Mouse (Mus musculus): Measurements from ENCODE around the gene Gm10309. TPM values are rescaled to one million over a fixed set of nuclear protein-coding genes. Genes with fewer than 3 reads are reported as not detected.
"Not testable (repeated sequence)": the region's sequence is repeated elsewhere in the genome, so short reads cannot be mapped to it uniquely, and the experiment has no call there.

Gene Gm10309
- total and polyA plus RNA-seq, 2 experiments from 2014 or later: 0.30 TPM; not detected in 1

- H3K9ac ChIP-seq (replicated peaks; ENCODE audit: low read length): no peak overlapping the region
- H3K27me3 ChIP-seq (ENCODE audit: insufficient read depth, low read length): no peaks in the 10 kb centered on the region
- H3K27ac ChIP-seq: no peak overlapping the region
- peak; percentile 72 for ATAC-seq
- no peaks in the 10 kb centered on the region for H3K4me1 ChIP-seq (ENCODE audit: insufficient read depth, low read length)
- peaks cover 4% of the 10 kb centered on the region; the same call in 1 of the 2 replicates for H3K36me3 ChIP-seq (ENCODE audit: insufficient read depth, low read length)
- no peak overlapping the region for H3K4me2 ChIP-seq (ENCODE audit: low read depth, low read length)
- DNase-seq (ENCODE audit: low spot score): peak; percentile 88
- WGBS: 11% methylated on average over 3 of the region's 3 CpGs
- no peak overlapping the region for H3K4me3 ChIP-seq (ENCODE audit: low read length)
- TF ChIP-seq CTCF (IDR thresholded peaks at IDR 0.05; ENCODE audit: low read depth): peak; percentile 93
- no peaks in the 10 kb centered on the region for H3K9me3 ChIP-seq (ENCODE audit: low read length)
Observed at GRCm38 (mm10) chr17:86484087-86484737, 20.8 kb downstream of the Gm10309 start.

DNA sequence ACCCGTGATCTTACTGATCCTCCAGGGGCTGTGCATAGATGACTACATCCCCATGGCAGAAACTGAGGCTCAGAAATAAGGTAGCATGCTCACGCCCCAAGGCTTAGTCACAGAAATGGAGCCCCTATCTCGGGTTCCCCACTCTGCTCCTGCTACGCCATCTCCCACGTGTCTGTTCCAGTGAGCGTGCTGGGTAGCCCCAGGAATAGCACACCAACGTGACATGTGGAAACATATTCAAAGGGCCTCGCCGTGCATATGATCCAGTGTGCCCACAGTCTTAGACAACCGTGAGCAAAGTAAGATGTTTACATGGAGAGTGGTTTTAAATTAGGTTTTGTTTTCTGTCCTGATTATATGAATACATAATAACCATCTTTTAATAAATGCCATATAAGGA lies 22.4 kb downstream of the Gm10309 start:
- Histone ChIP-seq H3K9me3 (ENCODE audit: low read length) (no peaks in the 10 kb centered on the region), H3K9ac (replicated peaks; ENCODE audit: low read length) (no peak overlapping the region), H3K4me2 (ENCODE audit: low read depth, low read length) (no peak overlapping the region), H3K27me3 (ENCODE audit: insufficient read depth, low read length) (no peaks in the 10 kb centered on the region), H3K27ac (no peak overlapping the region), H3K4me1 (ENCODE audit: insufficient read depth, low read length) (no peaks in the 10 kb centered on the region), H3K4me3 (ENCODE audit: low read length) (no peak overlapping the region), H3K36me3 (ENCODE audit: insufficient read depth, low read length) (peaks cover 4% of the 10 kb centered on the region; the same call in 1 of the 2 replicates)
- 91% methylated on average over 10 of the region's 10 CpGs for WGBS
- no peak for TF ChIP-seq CTCF (IDR thresholded peaks at IDR 0.05; ENCODE audit: low read depth)
- DNase-seq (ENCODE audit: low spot score) (no peak), ATAC-seq (no peak)

GRCm38 (mm10) chr17:86479406-86479805 lies 25.6 kb downstream of the Gm10309 start:
- Histone ChIP-seq H3K4me1 (ENCODE audit: insufficient read depth, low read length) (no peaks in the 10 kb centered on the region), H3K27me3 (ENCODE audit: insufficient read depth, low read length) (no peaks in the 10 kb centered on the region), H3K4me2 (ENCODE audit: low read depth, low read length) (no peak overlapping the region), H3K4me3 (ENCODE audit: low read length) (no peak overlapping the region), H3K36me3 (ENCODE audit: insufficient read depth, low read length) (peaks cover 4% of the 10 kb centered on the region; the same call in 1 of the 2 replicates), H3K9ac (replicated peaks; ENCODE audit: low read length) (no peak overlapping the region), H3K9me3 (ENCODE audit: low read length) (no peaks in the 10 kb centered on the region), H3K27ac (no peak overlapping the region)
- WGBS: 83% methylated on average over 10 of the region's 10 CpGs
- ATAC-seq (no peak), DNase-seq (ENCODE audit: low spot score) (no peak)
- no peak for TF ChIP-seq CTCF (IDR thresholded peaks at IDR 0.05; ENCODE audit: low read depth)

GRCm38 (mm10) chr17:86477401-86477800 lies 27.6 kb downstream of the Gm10309 start:
- DNase-seq (ENCODE audit: low spot score); H3K4me3 ChIP-seq (ENCODE audit: low read length); H3K4me1 ChIP-seq (ENCODE audit: insufficient read depth, low read length); ATAC-seq; H3K27me3 ChIP-seq (ENCODE audit: insufficient read depth, low read length); H3K9me3 ChIP-seq (ENCODE audit: low read length); H3K9ac ChIP-seq (replicated peaks; ENCODE audit: low read length); H3K4me2 ChIP-seq (ENCODE audit: low read depth, low read length); H3K27ac ChIP-seq; H3K36me3 ChIP-seq (ENCODE audit: insufficient read depth, low read length): not testable (repeated sequence)

DNA sequence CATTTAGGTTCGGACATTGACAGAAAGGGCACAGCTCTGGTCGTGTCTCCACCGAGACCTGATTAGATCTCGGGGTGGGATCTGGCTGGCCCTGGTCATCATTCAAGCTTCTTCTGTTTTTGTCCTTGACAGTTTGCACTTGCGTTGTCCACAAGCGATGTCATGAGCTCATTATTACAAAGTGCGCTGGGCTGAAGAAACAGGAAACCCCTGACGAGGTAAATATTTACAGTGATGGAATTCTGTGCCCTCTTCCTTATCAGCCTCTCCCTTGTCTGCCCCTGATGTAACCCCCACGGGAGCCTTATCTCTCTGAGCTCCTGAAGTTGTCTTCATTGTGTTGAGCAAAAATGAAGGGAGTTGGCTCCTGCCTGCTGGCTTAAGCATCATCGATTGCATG lies 28.4 kb downstream of the Gm10309 start:
- H3K27me3 ChIP-seq (ENCODE audit: insufficient read depth, low read length): no peaks in the 10 kb centered on the region
- H3K4me3 ChIP-seq (ENCODE audit: low read length): no peak overlapping the region
- no peaks in the 10 kb centered on the region for H3K4me1 ChIP-seq (ENCODE audit: insufficient read depth, low read length)
- H3K4me2 ChIP-seq (ENCODE audit: low read depth, low read length): no peak overlapping the region
- H3K27ac ChIP-seq: no peak overlapping the region
- H3K36me3 ChIP-seq (ENCODE audit: insufficient read depth, low read length): no peaks in the 10 kb centered on the region
- 87% methylated on average over 10 of the region's 10 CpGs for WGBS
- no peak for DNase-seq (ENCODE audit: low spot score)
- no peaks in the 10 kb centered on the region for H3K9me3 ChIP-seq (ENCODE audit: low read length)
- H3K9ac ChIP-seq (replicated peaks; ENCODE audit: low read length): no peak overlapping the region
- ATAC-seq: no peak
- TF ChIP-seq CTCF (IDR thresholded peaks at IDR 0.05; ENCODE audit: low read depth): no peak

GRCm38 (mm10) chr17:86471684-86472083 lies 33.3 kb downstream of the Gm10309 start:
- Histone ChIP-seq H3K36me3 (ENCODE audit: insufficient read depth, low read length) (no peaks in the 10 kb centered on the region), H3K9me3 (ENCODE audit: low read length) (no peaks in the 10 kb centered on the region), H3K4me3 (ENCODE audit: low read length) (no peak overlapping the region), H3K27ac (no peak overlapping the region), H3K4me1 (ENCODE audit: insufficient read depth, low read length) (peaks cover 5% of the 10 kb centered on the region; the same call in 1 of the 2 replicates), H3K9ac (replicated peaks; ENCODE audit: low read length) (no peak overlapping the region), H3K27me3 (ENCODE audit: insufficient read depth, low read length) (no peaks in the 10 kb centered on the region), H3K4me2 (ENCODE audit: low read depth, low read length) (no peak overlapping the region)
- 50% methylated on average over 5 of the region's 5 CpGs for WGBS
- peak; percentile 83 for TF ChIP-seq CTCF (IDR thresholded peaks at IDR 0.05; ENCODE audit: low read depth)
- DNase-seq (ENCODE audit: low spot score) (peak; percentile 74), ATAC-seq (no peak)

- no peaks in the 10 kb centered on the region for H3K27me3 ChIP-seq (ENCODE audit: insufficient read depth, low read length)
- no peak for ATAC-seq
- no peak overlapping the region for H3K27ac ChIP-seq
- no peaks in the 10 kb centered on the region for H3K9me3 ChIP-seq (ENCODE audit: low read length)
- H3K9ac ChIP-seq (replicated peaks; ENCODE audit: low read length): no peak overlapping the region
- 89% methylated on average over 5 of the region's 5 CpGs for WGBS
- H3K4me3 ChIP-seq (ENCODE audit: low read length): no peak overlapping the region
- no peak overlapping the region for H3K4me2 ChIP-seq (ENCODE audit: low read depth, low read length)
- H3K4me1 ChIP-seq (ENCODE audit: insufficient read depth, low read length): peaks cover 7% of the 10 kb centered on the region; the same call in 1 of the 2 replicates
- no peaks in the 10 kb centered on the region for H3K36me3 ChIP-seq (ENCODE audit: insufficient read depth, low read length)
- no peak for DNase-seq (ENCODE audit: low spot score)
- TF ChIP-seq CTCF (IDR thresholded peaks at IDR 0.05; ENCODE audit: low read depth): no peak
Observed at GRCm38 (mm10) chr17:86470160-86470559, 34.9 kb downstream of the Gm10309 start.
